Mouse (Mus musculus) C2C12 (cell line): ENCODE results near the gene Nek6.

Source experiments
- CEBPB ChIP-seq: IDR thresholded peaks from one replicate; pipeline ENCODE4 v1.6.1; 2011; ENCODE audit warnings: low read depth, mild to moderate bottlenecking, control low read depth, moderate library complexity
- CTCF ChIP-seq: IDR thresholded peaks from one replicate; pipeline ENCODE4 v1.5.1; 2011; ENCODE audit not compliant: control insufficient read depth, insufficient read depth, insufficient read length
- MAX ChIP-seq: IDR thresholded peaks from one replicate; pipeline ENCODE4 v1.6.1; 2011; ENCODE audit warnings: mild to moderate bottlenecking, control low read depth
- MYOG ChIP-seq: IDR thresholded peaks from one replicate; pipeline ENCODE4 v1.6.1; 2011; ENCODE audit not compliant: control insufficient read depth, insufficient read length; ENCODE audit errors: extremely low read depth

- TF ChIP-seq MYOG (no peak), CTCF (no peak), CEBPB (no peak), MAX (no peak)
These were observed 104.6 kb downstream of the Nek6 start for GRCm38 (mm10) chr2:38616072-38616471.
